Mouse (Mus musculus) adrenal gland, adult (tissue): ENCODE data around the gene Hist1h3a.

ENCODE experiments used
- DNase-seq, 2 experiments: peaks; one replicate each; pipeline ENCODE4 v3.0.0; 2022 to 2023; ENCODE audit warnings: low spot score in 1 of 2; ENCODE audit not compliant: inconsistent age in 2 of 2

The Hist1h3a gene

DNA sequence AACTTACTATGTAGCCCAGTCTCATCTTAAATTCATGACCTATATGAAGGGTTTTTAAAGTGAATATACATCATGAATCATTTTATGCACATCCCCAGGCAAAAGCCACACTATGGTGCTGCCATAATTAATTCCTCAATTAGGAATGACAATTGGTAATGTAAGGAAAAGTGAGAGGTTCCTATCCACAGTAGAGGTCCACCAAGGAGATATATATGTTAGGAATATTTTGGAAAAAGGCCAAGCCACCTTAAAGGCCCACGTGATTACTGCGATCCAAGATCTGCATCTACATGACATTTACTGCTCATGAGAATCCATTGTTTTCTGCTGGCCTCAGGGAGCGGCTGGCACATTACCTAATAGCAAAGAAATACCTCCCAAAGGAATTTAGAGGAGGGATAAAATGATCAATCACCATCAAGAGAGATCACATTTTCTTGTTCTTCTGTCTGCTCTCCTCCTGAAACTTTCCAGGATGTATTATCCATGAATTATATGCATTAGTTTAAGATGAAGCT lies 2.9 kb downstream of the Hist1h3a start:
- no peak for DNase-seq

GRCm38 (mm10) chr13:23757921-23758320 lies 4.3 kb downstream of the Hist1h3a start:
- no peak for DNase-seq

GRCm38 (mm10) chr13:23757211-23757773 lies 4.9 kb downstream of the Hist1h3a start:
- DNase-seq, result no peak

DNA sequence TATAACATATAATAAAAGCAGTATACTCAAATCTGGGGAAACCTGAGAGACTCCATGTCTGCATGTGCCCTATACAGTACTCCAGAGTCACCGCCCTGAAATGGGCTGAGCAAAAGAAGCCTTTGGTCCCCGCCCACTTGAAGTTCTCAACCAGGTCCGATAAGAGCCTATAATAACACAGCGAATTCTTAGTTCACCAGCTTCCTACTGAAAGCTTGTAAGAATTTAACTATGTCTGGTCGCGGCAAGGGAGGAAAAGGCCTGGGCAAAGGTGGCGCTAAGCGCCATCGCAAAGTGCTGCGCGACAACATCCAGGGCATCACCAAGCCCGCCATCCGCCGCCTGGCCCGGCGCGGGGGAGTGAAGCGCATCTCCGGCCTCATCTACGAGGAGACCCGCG lies 5.4 kb downstream of the Hist1h3a start, which contains the start of gene Hist1h4b:
Hist1h4b (plus strand) TSS at position 224 of the 400 bp plus-strand sequence.
- peak; percentile 87 to 96 for DNase-seq

- no peak for DNase-seq
These were observed 7.2 kb downstream of the Hist1h3a start for GRCm38 (mm10) chr13:23755000-23755399.

- no peak for DNase-seq
These were observed 8.7 kb downstream of the Hist1h3a start for GRCm38 (mm10) chr13:23753314-23754078.

DNA sequence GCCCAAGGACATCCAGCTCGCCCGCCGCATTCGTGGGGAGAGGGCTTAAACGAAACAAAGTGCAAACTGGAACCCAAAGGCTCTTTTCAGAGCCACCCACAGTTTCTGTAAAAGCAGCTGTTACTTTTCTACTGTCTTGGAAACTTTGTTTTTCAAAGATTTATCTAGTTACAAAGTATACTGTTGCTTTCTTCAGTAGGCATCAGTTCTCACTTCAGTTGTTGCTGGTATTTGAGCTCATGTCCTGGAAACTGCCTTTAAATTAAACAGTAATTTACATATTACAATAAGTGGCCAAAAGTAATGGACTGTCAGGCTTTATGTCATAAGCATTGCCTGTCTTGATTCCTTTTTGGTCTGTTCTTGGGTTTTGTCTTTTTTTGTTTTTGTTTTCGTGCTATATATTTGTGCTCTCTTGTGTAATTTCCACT lies 9.4 kb downstream of the Hist1h3a start:
- DNase-seq, result no peak

DNA sequence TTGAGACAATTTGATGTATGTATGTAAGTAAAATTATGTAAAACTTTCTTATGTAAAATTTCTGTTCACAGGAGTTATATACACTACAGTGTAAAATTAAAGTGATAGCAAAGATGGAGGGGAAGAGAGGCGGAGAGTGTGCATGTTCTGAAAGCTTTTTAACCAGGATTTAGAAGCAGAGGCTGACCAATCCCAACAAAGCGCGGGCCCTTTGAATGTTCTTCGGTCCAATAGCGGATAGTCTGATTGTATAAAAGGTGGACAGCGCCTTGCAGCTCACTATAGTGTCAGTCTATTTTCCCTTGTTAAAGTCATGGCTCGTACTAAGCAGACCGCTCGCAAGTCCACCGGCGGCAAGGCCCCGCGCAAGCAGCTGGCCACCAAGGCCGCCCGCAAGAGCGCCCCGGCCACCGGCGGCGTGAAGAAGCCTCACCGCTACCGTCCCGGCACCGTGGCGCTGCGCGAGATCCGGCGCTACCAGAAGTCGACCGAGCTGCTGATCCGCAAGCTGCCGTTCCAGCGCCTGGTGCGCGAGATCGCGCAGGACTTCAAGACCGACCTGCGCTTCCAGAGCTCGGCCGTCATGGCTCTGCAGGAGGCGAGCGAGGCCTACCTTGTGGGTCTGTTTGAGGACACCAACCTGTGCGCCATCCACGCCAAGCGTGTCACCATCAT lies 10.0 kb downstream of the Hist1h3a start, which contains the start of gene Hist1h3b:
Hist1h3b (plus strand) TSS at position 201 of the 675 bp plus-strand sequence.
- peak; percentile 84 to 95 for DNase-seq

GRCm38 (mm10) chr13:23751478-23751956 lies 10.7 kb downstream of the Hist1h3a start:
- peak in 1 of 2 experiments; percentile 62 for DNase-seq

DNA sequence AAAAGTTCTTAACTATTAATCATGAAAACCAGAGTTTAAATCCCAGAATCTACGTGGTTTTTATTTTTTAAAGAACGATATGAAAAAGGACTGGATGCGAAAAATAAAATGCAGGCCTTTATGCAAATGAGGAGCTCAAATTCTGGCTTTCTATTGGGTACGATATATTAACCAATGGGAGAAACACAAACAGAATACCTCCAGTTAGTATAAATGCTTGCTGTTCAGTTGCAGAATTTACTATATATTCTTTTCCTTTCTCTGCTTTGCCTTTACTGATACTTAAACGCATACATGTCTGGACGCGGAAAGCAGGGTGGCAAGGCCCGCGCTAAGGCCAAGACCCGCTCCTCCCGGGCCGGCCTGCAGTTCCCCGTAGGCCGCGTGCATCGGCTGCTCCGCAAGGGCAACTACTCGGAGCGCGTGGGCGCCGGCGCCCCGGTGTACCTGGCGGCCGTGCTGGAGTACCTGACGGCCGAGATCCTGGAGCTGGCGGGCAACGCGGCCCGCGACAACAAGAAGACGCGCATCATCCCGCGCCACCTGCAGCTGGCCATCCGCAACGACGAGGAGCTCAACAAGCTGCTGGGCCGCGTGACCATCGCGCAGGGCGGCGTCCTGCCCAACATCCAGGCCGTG lies 11.2 kb downstream of the Hist1h3a start, which contains the start of gene Hist1h2ab:
Hist1h2ab (plus strand) TSS at position 288 of the 639 bp plus-strand sequence.
- peak; percentile 58 to 85 for DNase-seq

DNA sequence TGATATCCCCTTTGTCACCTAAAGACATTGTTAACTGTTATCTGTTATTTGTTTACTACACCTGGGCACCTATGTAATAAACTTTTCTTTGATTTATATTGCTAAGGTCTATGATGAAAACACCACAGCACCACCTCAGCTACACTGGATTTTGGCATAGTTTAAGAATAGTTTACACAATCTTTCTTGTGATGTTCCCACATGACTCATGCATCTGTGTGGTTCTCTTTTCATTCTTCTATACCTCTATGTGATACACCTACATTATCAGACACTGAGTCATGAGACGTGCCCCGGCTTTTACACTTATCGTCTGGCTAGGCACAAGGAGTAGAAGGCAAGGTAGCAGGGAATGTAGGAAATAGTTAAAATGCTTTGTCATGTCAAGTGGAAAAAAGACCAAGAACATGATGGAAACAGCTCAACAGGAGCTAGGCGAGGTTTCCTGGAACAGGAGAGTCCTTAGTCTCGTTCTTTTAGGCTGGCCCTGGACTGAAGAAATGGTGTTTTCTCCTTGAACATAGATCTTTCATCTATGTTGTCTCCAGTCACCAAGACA lies 12.5 kb downstream of the Hist1h3a start:
- DNase-seq, result no peak

GRCm38 (mm10) chr13:23747892-23748288 lies 14.3 kb downstream of the Hist1h3a start:
- DNase-seq, result no peak

DNA sequence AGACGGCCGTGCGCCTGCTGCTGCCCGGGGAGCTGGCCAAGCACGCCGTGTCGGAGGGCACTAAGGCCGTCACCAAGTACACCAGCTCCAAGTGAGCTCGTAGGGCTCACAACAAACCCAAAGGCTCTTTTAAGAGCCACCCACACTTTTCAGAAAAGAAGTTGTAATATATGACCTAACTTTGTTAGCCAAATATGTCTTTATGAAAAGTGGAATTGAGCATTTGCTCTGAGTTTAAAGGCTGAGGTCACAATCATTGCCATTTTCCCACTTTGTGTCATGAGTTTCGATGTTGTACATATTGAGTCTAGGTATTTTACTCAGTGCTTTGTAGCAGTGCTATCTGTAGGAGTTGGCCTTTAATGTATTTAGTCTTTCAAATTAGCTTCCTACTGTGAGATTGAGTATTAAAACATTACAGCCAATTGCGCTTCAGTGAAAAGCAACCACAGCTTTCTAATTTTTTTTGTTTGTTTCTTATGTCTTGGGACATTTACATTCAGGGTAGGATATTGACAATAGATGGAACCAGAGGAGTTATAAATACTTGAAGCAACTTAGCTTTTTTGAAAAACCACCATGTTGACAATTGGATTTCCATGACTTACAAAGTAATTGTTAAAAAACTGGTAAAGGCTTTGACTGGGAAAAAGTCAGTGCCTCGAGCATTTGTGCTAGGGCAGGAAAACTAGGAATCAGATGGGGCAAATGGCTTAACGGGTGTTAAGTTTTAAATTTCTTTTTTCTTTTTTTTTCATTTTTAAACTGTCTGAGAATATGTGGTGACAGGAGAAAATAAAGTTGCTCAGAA lies 14.9 kb downstream of the Hist1h3a start:
- DNase-seq, result no peak

DNA sequence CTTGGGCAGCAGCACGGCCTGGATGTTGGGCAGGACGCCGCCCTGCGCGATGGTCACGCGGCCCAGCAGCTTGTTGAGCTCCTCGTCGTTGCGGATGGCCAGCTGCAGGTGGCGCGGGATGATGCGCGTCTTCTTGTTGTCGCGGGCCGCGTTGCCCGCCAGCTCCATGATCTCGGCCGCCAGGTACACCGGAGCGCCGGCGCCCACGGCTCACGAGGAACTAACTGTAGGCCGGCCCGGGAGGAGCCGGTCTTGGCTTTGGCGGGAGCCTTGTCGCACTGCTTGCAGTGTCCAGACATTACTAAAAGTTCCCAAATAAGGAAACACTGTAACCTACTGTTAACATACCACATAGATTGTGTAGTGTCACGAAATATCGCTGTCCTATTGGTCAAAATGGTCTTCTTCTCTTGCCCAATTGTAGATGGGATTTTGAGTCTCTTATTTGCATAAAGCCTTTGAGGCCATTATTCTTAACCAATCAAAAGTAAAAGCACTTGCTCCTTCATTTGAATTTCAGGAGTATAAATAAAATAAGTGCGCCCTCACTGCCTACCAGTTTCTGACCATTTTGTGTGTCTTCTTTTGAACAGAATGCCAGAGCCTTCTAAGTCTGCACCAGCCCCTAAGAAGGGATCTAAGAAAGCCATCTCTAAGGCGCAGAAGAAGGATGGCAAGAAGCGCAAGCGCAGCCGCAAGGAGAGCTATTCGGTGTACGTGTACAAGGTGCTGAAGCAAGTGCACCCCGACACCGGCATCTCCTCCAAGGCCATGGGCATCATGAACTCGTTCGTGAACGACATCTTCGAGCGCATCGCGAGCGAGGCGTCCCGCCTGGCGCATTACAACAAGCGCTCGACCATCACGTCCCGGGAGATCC lies 15.7 kb downstream of the Hist1h3a start, which contains the start of gene Hist1h2bb:
Hist1h2bb (plus strand) TSS at position 534 of the 880 bp plus-strand sequence.
- DNase-seq, result peak; percentile 84 to 95

DNA sequence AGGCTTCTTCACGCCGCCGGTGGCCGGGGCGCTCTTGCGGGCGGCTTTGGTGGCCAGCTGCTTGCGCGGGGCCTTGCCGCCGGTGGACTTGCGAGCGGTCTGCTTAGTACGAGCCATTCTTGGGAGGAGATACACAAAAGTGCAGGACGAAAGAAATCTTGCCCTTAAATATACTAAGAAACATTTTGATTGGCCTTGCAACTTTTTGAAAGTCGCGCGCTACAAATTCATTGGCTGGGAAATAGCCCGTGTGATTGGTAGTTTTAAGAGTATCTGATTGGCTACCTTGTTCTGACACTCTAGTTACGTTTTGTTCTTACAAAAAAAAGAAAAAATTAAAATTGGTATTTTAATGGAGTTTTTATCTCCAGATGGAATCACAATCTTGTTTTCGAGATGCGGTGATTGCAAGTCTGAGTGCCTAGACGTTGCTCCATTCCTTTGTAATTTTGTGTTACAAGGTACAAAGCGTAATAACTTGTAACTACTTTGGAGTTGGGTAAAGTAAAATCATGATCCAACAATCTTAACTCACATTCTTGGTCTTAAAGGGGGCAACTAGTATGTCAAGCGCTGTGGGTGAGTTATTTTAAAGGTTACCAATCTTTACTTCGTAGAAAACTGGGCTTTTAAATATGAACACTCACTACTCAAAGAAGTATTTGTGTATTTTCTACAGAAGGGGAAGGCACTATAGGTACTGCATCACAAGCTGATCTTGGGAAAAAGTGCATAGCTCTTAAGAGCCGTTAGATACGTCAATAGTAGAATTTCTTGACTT lies 16.6 kb downstream of the Hist1h3a start, which contains the start of gene Hist1h3c:
Hist1h3c (minus strand) TSS at position 222 of the 781 bp plus-strand sequence.
- DNase-seq, result peak; percentile 81 to 94

- peak in 1 of 2 experiments; percentile 55 for DNase-seq
These were observed 17.5 kb downstream of the Hist1h3a start for GRCm38 (mm10) chr13:23744421-23745380.
